Mouse (Mus musculus) B cell, adult (primary cell): Measurements from ENCODE around the gene Cabp1. TPM values are rescaled to one million over a fixed set of nuclear protein-coding genes. Genes with fewer than 3 reads are reported as not detected.

Experiments used
- total RNA-seq: library from RNA; stranded (reverse); gene quantifications from 4 replicates; pipeline ENCODE4 v1.2.4, GENCODE M21; 2023; ENCODE audit not compliant: inconsistent age

The Cabp1 gene
- 0.16 to 0.72 TPM (median 0.26 TPM) in 4 replicates for total RNA-seq

DNA sequence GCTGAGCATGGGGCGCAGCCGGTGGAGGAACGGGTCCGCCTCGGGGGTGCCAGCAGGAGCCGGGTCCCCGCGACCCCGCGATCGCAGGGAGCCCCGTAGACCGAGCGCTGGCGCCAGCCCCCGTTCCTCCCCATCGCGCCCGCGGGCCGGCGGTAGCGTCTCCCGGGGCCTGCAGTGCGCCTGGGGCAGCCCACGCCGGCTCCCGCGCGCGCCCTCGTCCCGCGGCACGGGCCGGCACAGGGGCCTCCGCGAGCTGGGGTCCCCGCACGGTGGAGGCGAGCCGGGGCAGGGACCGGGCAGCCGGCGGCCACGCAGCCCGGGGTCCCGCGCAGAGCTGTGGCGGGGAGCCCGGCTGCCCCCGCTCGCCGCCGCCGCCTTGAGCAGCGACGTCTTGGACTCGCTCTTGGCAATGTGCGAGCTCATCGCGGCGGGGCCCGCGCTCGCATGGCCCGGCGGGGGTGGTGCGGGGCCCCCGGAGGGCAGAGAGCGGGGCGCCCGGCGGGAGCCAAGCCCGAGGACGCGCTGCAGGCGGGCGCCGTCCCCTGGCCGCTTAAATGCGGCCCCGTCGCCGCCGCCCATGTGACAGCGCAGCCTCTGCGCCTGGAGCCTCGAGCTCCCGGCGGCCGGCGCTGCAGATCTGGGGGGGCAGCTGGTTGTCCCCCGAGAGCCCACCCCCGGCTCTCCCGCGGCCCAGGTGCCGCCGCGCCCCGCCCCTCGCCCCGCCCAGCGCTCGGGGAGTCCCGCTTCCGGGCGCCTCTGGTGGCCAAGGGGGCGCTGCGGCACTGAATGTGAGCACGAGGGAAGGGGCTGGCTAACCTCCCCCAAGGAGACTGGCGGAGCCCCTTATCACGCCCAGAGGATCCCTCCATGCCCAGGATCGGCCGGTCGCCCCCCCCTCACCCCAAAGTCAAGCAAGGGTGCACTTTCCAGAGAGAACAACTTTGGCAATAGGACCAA, at the start of gene Cabp1:
Gene Cabp1 (minus strand): TSS at position 713 of the 957 bp plus-strand sequence.

DNA sequence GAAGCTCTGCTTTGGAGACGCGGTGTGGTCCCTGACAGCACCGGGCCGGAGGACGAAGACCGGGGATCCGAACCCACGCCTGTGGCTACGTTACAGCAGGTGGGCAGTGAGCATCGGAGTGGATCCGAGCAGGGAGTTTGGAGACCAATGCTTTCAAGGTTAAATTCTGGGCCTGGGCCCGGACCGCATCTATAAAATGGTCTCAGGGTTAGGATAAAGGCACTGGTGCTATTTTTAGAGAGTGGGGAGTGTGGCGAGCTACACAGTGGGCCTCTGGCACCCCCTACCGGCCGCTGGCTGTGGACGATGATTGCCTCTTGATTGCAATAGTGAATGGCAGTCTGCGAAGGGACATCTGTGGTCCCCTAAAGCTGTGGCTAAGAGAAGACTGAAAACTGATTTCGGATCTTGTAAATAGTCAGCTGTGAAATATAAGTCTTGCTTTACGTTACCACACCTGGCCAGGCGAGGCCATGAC, 41.6 kb upstream of the Cabp1 start, which contains the start of gene Pop5:
Gene Pop5 (plus strand): TSS at position 51 of the 478 bp plus-strand sequence.

GRCm38 (mm10) chr5:115158040-115158983, 35.9 kb downstream of the Cabp1 start, which contains the start of gene Mlec:
TSS of gene Mlec (minus strand) at chr5:115158179.

GRCm38 (mm10) chr5:115134234-115135165, 59.7 kb downstream of the Cabp1 start, which contains the start of gene Unc119b:
TSS of gene Unc119b (minus strand) at chr5:115134975.

DNA sequence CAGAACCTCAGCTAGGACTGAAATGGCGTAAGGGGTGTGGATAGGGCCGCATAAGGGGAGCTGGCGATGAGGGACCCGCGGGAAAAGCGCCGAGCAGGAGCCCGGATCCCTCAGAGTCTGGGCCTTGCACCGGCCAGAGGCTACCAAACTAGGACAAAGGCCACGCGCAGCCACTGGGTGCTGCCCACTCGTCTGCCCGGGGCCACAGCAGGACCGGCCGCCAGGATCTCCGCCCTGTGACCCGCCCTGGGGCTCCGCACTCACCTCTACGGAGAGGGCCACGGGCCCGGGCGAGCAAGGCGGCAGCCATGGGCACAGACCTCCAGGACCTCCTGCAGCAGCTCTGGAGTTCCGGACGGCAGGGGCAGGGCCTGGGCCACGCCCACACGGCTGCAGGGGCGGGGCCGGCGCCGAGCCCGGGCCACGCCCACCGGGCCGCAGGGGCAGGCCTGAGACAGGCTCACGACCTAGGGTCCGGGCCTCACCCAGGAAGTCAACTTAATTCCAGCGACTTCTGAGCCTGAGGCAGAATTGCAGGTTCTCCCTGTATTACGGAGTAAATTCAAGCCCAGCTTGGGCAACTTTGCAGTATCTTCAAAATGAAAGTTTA, 75.1 kb downstream of the Cabp1 start, which contains the start of gene Acads:
Gene Acads (minus strand): TSS at position 386 of the 610 bp plus-strand sequence.

Other genes with a start within 250 kb of the Cabp1 start
- not detected in 4 replicates for gene Hnf1a, start 223.3 kb downstream of the Cabp1 start, total RNA-seq
- 54.8 to 58.2 TPM (median 56.8 TPM) in 4 replicates for gene Sppl3, start 183.2 kb downstream of the Cabp1 start, total RNA-seq
- 0.96 TPM in 1 of 4 replicates, not detected in the others for gene Gm10401, start 96.1 kb downstream of the Cabp1 start, total RNA-seq
- 17.1 to 21.0 TPM (median 18.9 TPM) in 4 replicates for gene Acads, start 75.0 kb downstream of the Cabp1 start, total RNA-seq
- gene Unc119b, start 59.4 kb downstream of the Cabp1 start, total RNA-seq: 34.6 to 39.0 TPM (median 37.0 TPM) in 4 replicates
- gene Mlec, start 36.2 kb downstream of the Cabp1 start, total RNA-seq: 74.1 to 86.9 TPM (median 78.0 TPM) in 4 replicates
- gene Pop5, start 41.5 kb upstream of the Cabp1 start, total RNA-seq: 36.0 to 50.2 TPM (median 43.6 TPM) in 4 replicates
- gene Rnf10, start 78.5 kb upstream of the Cabp1 start, total RNA-seq: 128 to 136 TPM (median 132 TPM) in 4 replicates
- gene Coq5, start 85.3 kb upstream of the Cabp1 start, total RNA-seq: 25.4 to 32.1 TPM (median 28.4 TPM) in 4 replicates
- 267 to 317 TPM (median 282 TPM) in 4 replicates for gene Dynll1, start 106.6 kb upstream of the Cabp1 start, total RNA-seq
- gene Srsf9, start 132.8 kb upstream of the Cabp1 start, total RNA-seq: 64.8 to 75.9 TPM (median 68.2 TPM) in 4 replicates
- gene Gatc, start 146.8 kb upstream of the Cabp1 start, total RNA-seq: 9.0 to 11.8 TPM (median 10.7 TPM) in 4 replicates
- gene Triap1, start 146.8 kb upstream of the Cabp1 start, total RNA-seq: 20.3 to 21.9 TPM (median 20.6 TPM) in 4 replicates
- gene Cox6a1, start 154.6 kb upstream of the Cabp1 start, total RNA-seq: 193 to 247 TPM (median 210 TPM) in 4 replicates
- not detected in 4 replicates for gene Msi1, start 235.2 kb upstream of the Cabp1 start, total RNA-seq